Mouse (Mus musculus) midbrain, embryonic 12.5 days (tissue): ENCODE measurements around the gene Hectd2. TPM values are rescaled to one million over a fixed set of nuclear protein-coding genes. Genes with fewer than 3 reads are reported as not detected.

Experiments used
- ATAC-seq: fragments of 200-750 bp; cut with Nextera tagmentation; 2 replicates; pipeline ENCODE4 v1.8.0; 2017; ENCODE audit warnings: low read depth, moderate TSS enrichment, moderate library complexity; ENCODE audit not compliant: low FRiP score
- H3K27ac ChIP-seq: fragments of 300-500 bp; sonication (generic); replicated peaks from 2 replicates; pipeline ENCODE4 v1.5.1; 2016; ENCODE audit warnings: mild to moderate bottlenecking
- H3K27me3 ChIP-seq: fragments of 300-500 bp; sonication (generic); 2 replicates; pipeline ENCODE4 v1.6.1; 2016; ENCODE audit warnings: mild to moderate bottlenecking
- H3K36me3 ChIP-seq: fragments of 300-500 bp; sonication (generic); 2 replicates; pipeline ENCODE4 v1.6.1; 2016
- H3K4me1 ChIP-seq: fragments of 300-500 bp; sonication (generic); 2 replicates; pipeline ENCODE4 v1.6.1; 2016
- H3K4me2 ChIP-seq: fragments of 300-500 bp; sonication (generic); replicated peaks from 2 replicates; pipeline ENCODE4 v1.6.1; 2016; ENCODE audit warnings: mild to moderate bottlenecking, moderate library complexity
- H3K4me3 ChIP-seq: fragments of 300-500 bp; sonication (generic); 2 replicates; pipeline ENCODE4 v1.5.1; 2016; ENCODE audit warnings: mild to moderate bottlenecking
- H3K9ac ChIP-seq: fragments of 300-500 bp; sonication (generic); replicated peaks from 2 replicates; pipeline ENCODE4 v1.6.1; 2016; ENCODE audit warnings: mild to moderate bottlenecking, moderate library complexity
- H3K9me3 ChIP-seq: fragments of 300-500 bp; sonication (generic); 2 replicates; pipeline ENCODE4 v1.6.1; 2016; ENCODE audit warnings: mild to moderate bottlenecking
- WGBS: fragments of 180-500 bp; shearing (Covaris S2); methylation state at CpG from one replicate; pipeline ENCODE4 v1.1.7; 2016; 5-methylcytosine and 5-hydroxymethylcytosine counted together
- polyA plus RNA-seq: library from polyadenylated mRNA; unstranded; fragments of >200 nt; fragmentation: Nextera tagmentation; extraction: Ambion mirVana; gene quantifications from 2 replicates; pipeline ENCODE4 v1.2.1, GENCODE M21; 2016

Gene Hectd2
- polyA plus RNA-seq, 1 experiment from 2014 or later: 6.6 TPM

DNA sequence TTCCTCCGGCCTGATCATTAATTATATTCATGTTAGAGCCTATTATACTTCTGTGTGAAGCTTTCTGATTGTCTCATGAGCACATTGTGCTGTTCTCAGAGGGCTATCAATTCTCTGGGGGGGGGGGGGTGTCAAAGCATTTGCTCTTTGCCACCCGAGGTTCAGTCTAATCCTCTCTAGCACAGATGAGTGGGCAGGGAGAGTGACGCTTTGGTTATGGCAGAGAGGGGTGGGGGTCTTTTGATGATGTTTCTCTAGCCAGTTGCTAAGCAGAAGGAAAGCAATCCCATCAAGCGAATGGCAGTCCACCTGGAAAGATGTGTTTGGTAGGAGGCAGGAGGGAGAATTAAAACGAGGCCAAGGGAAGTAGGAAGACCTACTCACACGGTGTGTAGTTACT is 18.6 kb upstream of the Hectd2 start:
- Histone ChIP-seq H3K9ac (no peak overlapping the region), H3K36me3 (no peaks in the 10 kb centered on the region), H3K27me3 (peaks cover 18% of the 10 kb centered on the region; the same call in 1 of the 2 replicates), H3K9me3 (no peaks in the 10 kb centered on the region), H3K4me1 (peaks cover 34% of the 10 kb centered on the region), H3K27ac (no peak overlapping the region), H3K4me3 (no peak overlapping the region), H3K4me2 (0 out of 2 replicates have a peak overlapping the region, but pooled peaks have one; percentile 14)
- WGBS: 11% methylated on average over 6 of the region's 6 CpGs
- peak; percentile 48 for ATAC-seq

GRCm38 (mm10) chr19:36536929-36537328 is 17.5 kb upstream of the Hectd2 start:
- Histone ChIP-seq H3K4me3 (no peak overlapping the region), H3K4me1 (peaks cover 30% of the 10 kb centered on the region), H3K4me2 (no peak overlapping the region), H3K9me3 (no peaks in the 10 kb centered on the region), H3K9ac (no peak overlapping the region), H3K27me3 (peaks cover 19% of the 10 kb centered on the region; the same call in 1 of the 2 replicates), H3K27ac (no peak overlapping the region), H3K36me3 (no peaks in the 10 kb centered on the region)
- 86% methylated on average over 11 of the region's 11 CpGs for WGBS
- ATAC-seq: no peak

DNA sequence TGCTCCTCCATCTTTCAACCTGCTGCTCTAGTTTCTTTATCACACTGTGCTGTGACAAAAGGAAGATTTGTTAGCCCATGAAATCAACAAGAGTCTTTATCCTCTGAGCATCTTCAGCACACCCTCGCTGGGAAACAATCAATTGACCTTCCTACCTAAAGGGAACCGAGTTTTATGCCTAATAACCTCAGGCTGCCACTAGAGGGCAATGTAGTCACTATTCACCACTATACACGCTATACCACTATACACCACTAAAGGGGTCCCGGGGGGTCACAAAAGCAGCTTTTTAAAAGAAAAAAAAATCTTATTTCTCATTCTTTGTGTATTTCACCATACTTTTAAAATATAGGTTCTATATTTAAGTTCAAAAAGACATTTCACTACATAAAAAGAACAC is 15.9 kb upstream of the Hectd2 start:
- H3K4me2 ChIP-seq: no peak overlapping the region
- H3K36me3 ChIP-seq: no peaks in the 10 kb centered on the region
- no peak overlapping the region for H3K9ac ChIP-seq
- H3K4me3 ChIP-seq: no peak overlapping the region
- WGBS: 8% methylated on average over 4 of the region's 4 CpGs
- H3K4me1 ChIP-seq: peaks cover 29% of the 10 kb centered on the region
- peaks cover 23% of the 10 kb centered on the region; the same call in 1 of the 2 replicates for H3K27me3 ChIP-seq
- peak; percentile 47; the same call in 1 of the 2 replicates for ATAC-seq
- no peak overlapping the region for H3K27ac ChIP-seq
- no peaks in the 10 kb centered on the region for H3K9me3 ChIP-seq

DNA sequence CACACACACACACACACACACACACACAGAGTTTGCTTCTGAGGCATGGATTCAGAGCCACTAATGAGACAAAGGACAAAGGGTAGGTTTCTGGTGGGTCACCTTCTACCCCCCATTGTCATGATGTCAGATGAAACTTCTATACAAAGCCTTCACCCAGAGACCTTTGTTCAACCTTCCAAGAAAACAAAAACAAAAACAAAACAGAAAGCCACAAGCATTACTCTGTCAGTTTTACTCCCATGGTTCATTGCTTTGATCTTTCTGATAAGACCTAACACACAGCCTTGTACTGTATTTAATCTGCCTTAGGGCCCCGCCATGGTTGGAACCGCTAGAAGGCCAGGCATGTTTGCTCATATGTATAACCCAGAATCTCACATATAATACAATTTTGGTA is 15.1 kb upstream of the Hectd2 start:
- Histone ChIP-seq H3K9me3 (no peaks in the 10 kb centered on the region), H3K27me3 (peaks cover 17% of the 10 kb centered on the region; the same call in 1 of the 2 replicates), H3K4me1 (peaks cover 21% of the 10 kb centered on the region), H3K9ac (no peak overlapping the region), H3K4me3 (no peak overlapping the region), H3K4me2 (no peak overlapping the region), H3K36me3 (no peaks in the 10 kb centered on the region), H3K27ac (no peak overlapping the region)
- 92% methylated on average over 2 of the region's 2 CpGs for WGBS
- ATAC-seq: no peak

DNA sequence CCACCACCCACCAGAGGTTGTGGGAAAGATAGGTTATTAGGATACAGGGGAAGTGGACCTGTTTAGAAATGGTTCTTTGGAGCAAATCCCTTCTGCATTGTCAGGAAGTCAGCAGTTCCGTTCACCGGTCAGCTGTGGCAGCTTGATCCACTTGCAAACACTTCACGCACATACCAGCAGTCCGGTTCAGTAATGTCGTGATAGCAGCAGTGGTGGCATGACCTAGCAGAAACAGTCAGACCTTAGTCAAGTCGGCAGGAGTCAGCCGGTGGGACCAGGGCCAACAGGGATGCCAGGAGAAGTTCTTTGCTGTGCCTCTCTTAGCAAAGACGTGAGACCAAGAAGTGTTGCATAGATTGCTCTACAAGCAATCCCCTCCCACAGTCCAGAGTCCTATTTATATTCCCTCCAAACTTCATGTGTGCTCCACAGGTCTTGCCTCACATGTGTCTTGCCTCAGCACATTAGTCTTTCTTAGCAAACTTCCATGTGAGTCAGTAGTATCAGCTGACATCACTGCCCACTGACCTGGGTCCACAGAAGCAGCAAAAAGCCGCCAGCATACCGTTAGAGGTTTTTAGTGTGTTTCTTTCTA is 14.3 kb upstream of the Hectd2 start:
- no peak for ATAC-seq

DNA sequence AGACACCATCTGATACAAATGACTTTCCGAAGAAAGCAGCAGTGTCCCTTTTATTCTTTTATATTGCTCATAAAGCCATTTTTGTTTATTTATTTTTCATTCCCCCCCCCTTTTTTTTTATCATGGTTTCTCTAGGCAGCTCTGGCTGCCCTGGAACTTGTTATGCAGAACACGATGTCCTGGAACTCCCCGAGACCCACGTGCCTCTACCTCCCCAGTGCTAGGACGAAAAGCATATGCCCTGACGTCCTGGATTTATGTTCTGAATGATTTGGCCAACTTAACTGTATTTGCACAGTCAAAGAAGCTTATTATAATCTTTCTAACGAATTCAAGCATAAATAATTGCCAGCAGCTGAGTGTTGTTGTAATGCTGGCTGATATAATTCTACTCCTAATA is 13.7 kb upstream of the Hectd2 start:
- H3K4me1 ChIP-seq: peaks cover 7% of the 10 kb centered on the region
- H3K27me3 ChIP-seq: peaks cover 16% of the 10 kb centered on the region; the same call in 1 of the 2 replicates
- H3K4me2 ChIP-seq: no peak overlapping the region
- no peaks in the 10 kb centered on the region for H3K36me3 ChIP-seq
- H3K9me3 ChIP-seq: no peaks in the 10 kb centered on the region
- no peak overlapping the region for H3K27ac ChIP-seq
- H3K4me3 ChIP-seq: no peak overlapping the region
- ATAC-seq: no peak
- no peak overlapping the region for H3K9ac ChIP-seq
- 84% methylated on average over 7 of the region's 7 CpGs for WGBS

More for the DNA sequence above, 14.3 kb upstream of the Hectd2 start:
- Histone ChIP-seq H3K27ac (no peak overlapping the region), H3K36me3 (no peaks in the 10 kb centered on the region), H3K9me3 (no peaks in the 10 kb centered on the region), H3K27me3 (peaks cover 16% of the 10 kb centered on the region; the same call in 1 of the 2 replicates), H3K4me1 (peaks cover 13% of the 10 kb centered on the region), H3K4me2 (no peak overlapping the region), H3K4me3 (no peak overlapping the region), H3K9ac (no peak overlapping the region)
- 78% methylated on average over 10 of the region's 10 CpGs for WGBS

DNA sequence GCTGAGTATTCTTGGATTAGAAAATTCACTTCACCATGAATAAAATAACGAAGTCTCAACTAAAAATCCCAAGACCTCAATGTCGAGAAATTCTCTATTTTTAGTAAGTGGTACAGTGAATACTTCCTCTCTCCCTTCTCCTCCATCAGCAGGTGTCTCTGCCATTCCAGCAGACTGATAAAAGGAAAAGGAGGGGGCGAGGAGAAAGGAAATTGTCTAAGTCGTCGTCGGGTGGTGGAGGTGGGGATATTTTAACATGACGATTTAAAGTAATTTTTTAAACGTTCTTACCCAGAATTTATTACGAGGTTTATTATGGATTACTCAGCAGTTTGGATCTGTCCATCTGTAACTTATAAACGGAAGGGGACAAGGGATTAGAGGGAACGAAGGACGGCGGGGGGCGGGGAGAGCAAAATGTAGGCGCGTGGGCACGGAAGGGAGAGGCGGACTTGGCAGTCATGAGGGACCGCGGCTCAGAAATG is 836 bp upstream of the Hectd2 start:
- 7% methylated on average over 20 of the region's 20 CpGs for WGBS
- peak overlapping the region; percentile 73 for H3K9ac ChIP-seq
- peak overlapping the region; percentile 78 for H3K4me3 ChIP-seq
- H3K4me2 ChIP-seq: peak overlapping the region; percentile 92
- no peak for ATAC-seq
- no peaks in the 10 kb centered on the region for H3K9me3 ChIP-seq
- no peaks in the 10 kb centered on the region; the same call in 1 of the 2 replicates for H3K4me1 ChIP-seq
- peaks cover 6% of the 10 kb centered on the region for H3K27me3 ChIP-seq
- H3K36me3 ChIP-seq: no peaks in the 10 kb centered on the region
- H3K27ac ChIP-seq: peak overlapping the region; percentile 50; the same call in 1 of the 2 replicates

DNA sequence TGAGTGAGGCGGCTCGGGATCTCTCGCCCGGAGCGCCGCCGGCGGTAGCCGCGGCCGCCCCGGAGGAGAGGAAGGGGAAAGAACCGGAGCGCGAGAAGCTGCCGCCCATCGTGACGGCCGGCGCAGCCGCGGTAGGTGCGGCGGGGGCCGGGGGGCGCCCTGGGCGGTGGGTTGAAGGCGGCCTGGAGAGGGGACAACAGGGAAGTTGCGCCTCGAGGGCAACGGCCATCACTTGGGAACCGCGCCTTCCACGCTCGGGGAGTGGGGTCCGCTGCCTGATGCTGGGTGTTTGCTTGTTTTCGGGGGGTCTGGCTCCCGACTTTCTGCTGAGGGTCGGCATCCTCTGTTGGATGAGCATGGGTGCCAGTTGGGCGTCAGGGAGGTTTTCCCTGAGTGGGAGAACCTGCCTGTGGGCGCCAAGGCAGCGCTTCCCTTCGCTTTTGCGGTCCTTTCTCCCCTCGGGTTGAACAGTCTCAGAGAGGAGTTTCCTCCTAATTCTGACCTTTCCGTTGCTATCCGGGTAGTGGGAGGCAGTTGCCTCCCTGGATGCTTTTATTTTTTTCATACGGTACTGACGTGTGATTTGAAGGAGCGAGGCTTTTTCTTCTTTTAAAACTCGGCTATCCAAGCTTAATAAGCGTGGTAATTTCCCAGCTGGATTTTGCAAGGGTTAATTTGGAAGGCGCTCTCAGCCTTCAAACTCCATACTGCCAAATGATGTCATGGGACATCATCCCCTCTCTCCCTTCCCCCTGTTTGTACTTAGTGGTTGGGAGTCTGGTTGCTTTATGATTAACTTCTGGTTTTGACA is 551 bp downstream of the Hectd2 start:
- H3K9ac ChIP-seq: peak overlapping the region; percentile 82

DNA sequence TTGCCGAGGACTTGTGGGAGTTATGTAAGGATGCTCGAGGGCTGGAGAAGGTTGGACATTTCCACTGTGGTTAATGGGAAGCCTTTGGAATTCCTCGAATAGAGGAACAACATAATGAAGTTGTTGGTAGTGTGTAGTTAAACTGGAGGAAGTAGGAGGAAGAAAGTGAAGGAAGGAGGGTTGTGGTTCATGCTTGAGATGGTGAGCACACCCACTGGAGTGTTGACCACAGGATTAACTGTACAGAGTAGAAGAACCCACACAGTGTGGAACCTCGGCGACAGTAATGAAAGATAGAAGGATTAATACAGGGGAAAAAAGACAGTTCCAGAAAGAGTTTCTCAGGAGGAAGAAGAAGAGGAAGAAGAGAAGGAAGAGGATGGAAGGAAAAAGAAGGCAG is 4.9 kb downstream of the Hectd2 start:
- Histone ChIP-seq H3K27me3 (no peaks in the 10 kb centered on the region), H3K36me3 (no peaks in the 10 kb centered on the region), H3K4me1 (peaks cover 1% of the 10 kb centered on the region; the same call in 1 of the 2 replicates), H3K27ac (no peak overlapping the region), H3K4me3 (no peak overlapping the region), H3K4me2 (no peak overlapping the region), H3K9me3 (no peaks in the 10 kb centered on the region), H3K9ac (no peak overlapping the region)
- WGBS: 82% methylated on average over 5 of the region's 5 CpGs
- ATAC-seq: no peak

More for the DNA sequence above, 551 bp downstream of the Hectd2 start:
- peak overlapping the region; percentile 88 for H3K27ac ChIP-seq
- WGBS: under 1% methylated on average over 43 of the region's 53 CpGs
- peak overlapping the region; percentile 78 for H3K4me3 ChIP-seq
- no peaks in the 10 kb centered on the region for H3K9me3 ChIP-seq
- peak overlapping the region; percentile 78 for H3K4me2 ChIP-seq
- peaks cover 6% of the 10 kb centered on the region for H3K27me3 ChIP-seq
- H3K4me1 ChIP-seq: no peaks in the 10 kb centered on the region; the same call in 1 of the 2 replicates
- no peaks in the 10 kb centered on the region for H3K36me3 ChIP-seq
- ATAC-seq: peak; percentile 83

GRCm38 (mm10) chr19:36560160-36560559 is 5.7 kb downstream of the Hectd2 start:
- no peaks in the 10 kb centered on the region for H3K9me3 ChIP-seq
- WGBS: 23% methylated on average over 2 of the region's 2 CpGs

GRCm38 (mm10) chr19:36561171-36561570 is 6.7 kb downstream of the Hectd2 start:
- H3K9me3 ChIP-seq: no peaks in the 10 kb centered on the region
- 70% methylated on average over 2 of the region's 2 CpGs for WGBS
- no peak overlapping the region for H3K27ac ChIP-seq
- H3K27me3 ChIP-seq: no peaks in the 10 kb centered on the region
- ATAC-seq: no peak
- 0 out of 2 replicates have a peak, but pooled peaks cover 4% of the 10 kb centered on the region for H3K4me1 ChIP-seq
- H3K4me2 ChIP-seq: no peak overlapping the region
- no peak overlapping the region for H3K9ac ChIP-seq
- no peak overlapping the region for H3K4me3 ChIP-seq
- no peaks in the 10 kb centered on the region for H3K36me3 ChIP-seq

More at GRCm38 (mm10) chr19:36560160-36560559, 5.7 kb downstream of the Hectd2 start:
- H3K27me3 ChIP-seq: no peaks in the 10 kb centered on the region
- no peak overlapping the region for H3K9ac ChIP-seq
- H3K27ac ChIP-seq: no peak overlapping the region
- H3K4me2 ChIP-seq: no peak overlapping the region
- H3K36me3 ChIP-seq: no peaks in the 10 kb centered on the region
- peaks cover 4% of the 10 kb centered on the region; the same call in 1 of the 2 replicates for H3K4me1 ChIP-seq
- ATAC-seq: no peak
- H3K4me3 ChIP-seq: no peak overlapping the region

DNA sequence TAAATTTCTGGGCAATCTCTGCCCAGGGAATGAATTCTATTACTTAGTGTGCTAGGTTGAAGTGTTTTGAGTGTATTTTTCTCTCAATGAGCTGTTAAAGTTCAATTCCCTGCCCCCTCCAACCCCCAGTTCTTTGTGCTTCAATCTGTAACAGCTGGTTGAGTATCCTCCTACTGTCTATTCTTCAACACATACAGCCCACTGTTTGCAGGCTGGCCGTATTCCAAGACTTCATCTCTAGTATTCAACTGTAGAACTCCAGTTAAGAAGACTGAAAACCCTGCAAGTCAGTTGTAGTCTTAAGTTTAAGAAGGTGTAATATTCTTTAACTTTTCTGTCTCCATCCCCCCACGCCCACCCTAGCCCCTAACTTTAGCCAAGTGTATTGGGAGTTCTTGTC is 10.0 kb downstream of the Hectd2 start:
- H3K4me2 ChIP-seq: no peak overlapping the region
- 0 out of 2 replicates have a peak, but pooled peaks cover 4% of the 10 kb centered on the region for H3K4me1 ChIP-seq
- no peaks in the 10 kb centered on the region for H3K36me3 ChIP-seq
- H3K27me3 ChIP-seq: no peaks in the 10 kb centered on the region
- no peak overlapping the region for H3K27ac ChIP-seq
- no peak overlapping the region for H3K9ac ChIP-seq
- no peaks in the 10 kb centered on the region for H3K9me3 ChIP-seq
- 77% methylated on average over 2 of the region's 2 CpGs for WGBS
- H3K4me3 ChIP-seq: no peak overlapping the region
- no peak for ATAC-seq
